Mouse (Mus musculus): ENCODE measurements around the gene Chadl. TPM values are rescaled to one million over a fixed set of nuclear protein-coding genes. Genes with fewer than 3 reads are reported as not detected.
"Not testable (repeated sequence)": the region's sequence is repeated elsewhere in the genome, so short reads cannot be mapped to it uniquely, and the experiment has no call there.

The Chadl gene
- total RNA-seq, 2 experiments from 2014 or later = 1.2 to 1.8 TPM

- DNase-seq; intact Hi-C loops (cut with DNase I): not testable (repeated sequence)
Measured at GRCm38 (mm10) chr15:81701350-81701749, 4.3 kb upstream of the Chadl start.

- no peak for DNase-seq
- intact Hi-C loops (cut with DNase I) = no loop called here
Measured at GRCm38 (mm10) chr15:81700601-81701000, 3.5 kb upstream of the Chadl start.

GRCm38 (mm10) chr15:81700161-81700560 lies 3.1 kb upstream of the Chadl start:
- DNase-seq = no peak
- intact Hi-C loops (cut with DNase I) = no loop called here

GRCm38 (mm10) chr15:81698532-81698931 lies 1.4 kb upstream of the Chadl start:
- no peak for DNase-seq
- intact Hi-C loops (cut with DNase I) = no loop called here

- intact Hi-C loops (cut with DNase I) = no loop called here
- DNase-seq = peak in 1 of 2 experiments; percentile 38
Measured at GRCm38 (mm10) chr15:81697847-81698246, 760 bp upstream of the Chadl start.

GRCm38 (mm10) chr15:81694891-81695290 lies 2.2 kb downstream of the Chadl start:
- DNase-seq = peak in 1 of 2 experiments; percentile 8
- intact Hi-C loops (cut with DNase I) = no loop called here

GRCm38 (mm10) chr15:81693967-81694881 lies 2.9 kb downstream of the Chadl start:
- DNase-seq = peak; percentile 89 to 90
- intact Hi-C loops (cut with DNase I) = no loop called here

- DNase-seq = no peak
- intact Hi-C loops (cut with DNase I) = no loop called here
Measured at GRCm38 (mm10) chr15:81693366-81693966, 3.6 kb downstream of the Chadl start.

GRCm38 (mm10) chr15:81680301-81680805 lies 16.7 kb downstream of the Chadl start:
- DNase-seq = no peak
- intact Hi-C loops (cut with DNase I) = no loop called here

- DNase-seq = no peak
- intact Hi-C loops (cut with DNase I) = no loop called here
Measured at GRCm38 (mm10) chr15:81676637-81677036, 20.4 kb downstream of the Chadl start.

- DNase-seq = peak; percentile 44 to 66
- intact Hi-C loops (cut with DNase I) = loop anchor here (1.0 kb wide), 1 partner anchor 222 kb away; no protein-coding TSS in a partner anchor
Measured at GRCm38 (mm10) chr15:81670231-81670640, 26.9 kb downstream of the Chadl start.

GRCm38 (mm10) chr15:81666957-81667356 lies 30.1 kb downstream of the Chadl start:
- DNase-seq = no peak
- intact Hi-C loops (cut with DNase I) = no loop called here

- intact Hi-C loops (cut with DNase I) = no loop called here
- peak; percentile 93 for DNase-seq
Measured at GRCm38 (mm10) chr15:81663697-81664561, 33.2 kb downstream of the Chadl start, which contains the start of gene L3mbtl2. L3mbtl2 (plus strand) TSS chr15:81663889.

- no peak for DNase-seq
- intact Hi-C loops (cut with DNase I) = no loop called here
Measured at GRCm38 (mm10) chr15:81663281-81663680, 33.8 kb downstream of the Chadl start.

GRCm38 (mm10) chr15:81661701-81662100 lies 35.4 kb downstream of the Chadl start:
- DNase-seq = no peak
- intact Hi-C loops (cut with DNase I) = no loop called here

GRCm38 (mm10) chr15:81650636-81651035 lies 46.5 kb downstream of the Chadl start:
- peak; percentile 7 to 9 for DNase-seq
- intact Hi-C loops (cut with DNase I) = no loop called here

- DNase-seq = peak; percentile 7 to 13
- intact Hi-C loops (cut with DNase I) = no loop called here
Measured at GRCm38 (mm10) chr15:81649516-81650455, 47.3 kb downstream of the Chadl start.
